17 mouse cellular contexts compared by ENCODE assay signal in genomic region chr13:111802271-111802665, GRCm38 (mm10). TPM values are rescaled to one million over a fixed set of nuclear protein-coding genes. Genes with fewer than 3 reads are reported as not detected.
DNase-seq lines count a peak whose midpoint lies in the region; ATAC-seq and TF ChIP-seq lines count a peak whose summit lies in the region.
"Had no signal": no experiment of that assay in that cellular context is flagged by ENCODE, and none has a peak within 500 bp of the region (broad histone marks: within the 10 kb centered on the region; RNA-seq: fewer than 3 reads in every experiment).

No protein-coding gene starts in this region.

- H3K27ac ChIP-seq in liver, postnatal 0 days (ENCODE audit: low read depth): peak overlapping the region; percentile 51; the same call in 1 of the 2 replicates
- H3K27ac ChIP-seq in liver, embryonic 11.5 days (ENCODE audit: low read depth, low read length): no peak overlapping the region
- H3K27ac ChIP-seq in kidney, postnatal 0 days: peak overlapping the region; percentile 62
- H3K27ac ChIP-seq in small intestine, adult 2 months (ENCODE audit: insufficient read depth, low read depth, low read length): 0 out of 2 replicates have a peak overlapping the region, but pooled peaks have one; percentile 90
- H3K27ac ChIP-seq in heart, embryonic 10.5 days: no peak overlapping the region
- H3K27ac ChIP-seq: forebrain, embryonic 15.5 days; liver, embryonic 15.5 days had no signal

- no peak for ATAC-seq in liver, postnatal 0 days
- no peak for ATAC-seq in liver, embryonic 11.5 days (replicated peaks; ENCODE audit: low FRiP score)
- no peak for ATAC-seq in kidney, postnatal 0 days (replicated peaks; ENCODE audit: low FRiP score, low read depth)
- ATAC-seq: forebrain, embryonic 15.5 days had no signal

- no peak overlapping the region for H3K4me2 ChIP-seq in liver, postnatal 0 days (ENCODE audit: low read depth, low read length)
- no peak overlapping the region for H3K4me2 ChIP-seq in liver, embryonic 11.5 days
- no peak overlapping the region for H3K4me2 ChIP-seq in kidney, postnatal 0 days (ENCODE audit: low read length)
- H3K4me2 ChIP-seq: forebrain, embryonic 15.5 days; liver, embryonic 15.5 days; midbrain, embryonic 11.5 days had no signal

- WGBS in liver, postnatal 0 days (ENCODE audit: insufficient replicate concordance): 72% methylated on average over 2 of the region's 2 CpGs
- 77% methylated on average over 2 of the region's 2 CpGs for WGBS in liver, embryonic 11.5 days
- WGBS in kidney, postnatal 0 days: 43% methylated on average over 2 of the region's 2 CpGs
- 55% methylated on average over 2 of the region's 2 CpGs for WGBS in small intestine, adult 2 months
- WGBS in heart, embryonic 10.5 days: 83% methylated on average over 2 of the region's 2 CpGs

- no peak overlapping the region for H3K9ac ChIP-seq in liver, postnatal 0 days (replicated peaks)
- H3K9ac ChIP-seq in liver, embryonic 11.5 days (ENCODE audit: low read depth, low read length): no peak overlapping the region
- no peak overlapping the region for H3K9ac ChIP-seq in kidney, postnatal 0 days (ENCODE audit: low read depth, low read length)
- H3K9ac ChIP-seq: forebrain, embryonic 15.5 days; liver, embryonic 15.5 days had no signal

- DNase-seq in cerebellum, postnatal 10 days: peak; percentile 52 to 57
- DNase-seq in cerebellum, adult 8-10 months: no peak
- peak; percentile 10 for DNase-seq in liver, postnatal 0 days
- DNase-seq in liver, embryonic 11.5 days (ENCODE audit: low spot score): no peak
- no peak for DNase-seq in kidney, postnatal 0 days (ENCODE audit: low spot score)
- no peak for DNase-seq in right cerebral cortex, adult 2 months (ENCODE audit: low spot score in 2 of 2)
- DNase-seq in heart, embryonic 10.5 days (ENCODE audit: low spot score): no peak
- DNase-seq: cerebellum, adult 2 months; embryo, embryonic 11 days; layer of hippocampus, postnatal 36 days; lung, postnatal 36 days; thymus, postnatal 25 days had no signal

- H3K36me3 ChIP-seq in liver, postnatal 0 days (replicated peaks; ENCODE audit: insufficient read depth, low read length): no peaks in the 10 kb centered on the region
- H3K36me3 ChIP-seq in liver, embryonic 11.5 days (ENCODE audit: control insufficient read depth, insufficient read depth, low read length): no peaks in the 10 kb centered on the region
- no peaks in the 10 kb centered on the region for H3K36me3 ChIP-seq in kidney, postnatal 0 days (ENCODE audit: insufficient read depth, low read length)
- H3K36me3 ChIP-seq in small intestine, adult 2 months (ENCODE audit: control insufficient read depth, insufficient read depth, low read length): no peaks in the 10 kb centered on the region
- H3K36me3 ChIP-seq in heart, embryonic 10.5 days: no peaks in the 10 kb centered on the region
- H3K36me3 ChIP-seq: forebrain, embryonic 15.5 days; liver, embryonic 15.5 days had no signal

- TF ChIP-seq CTCF in liver, postnatal 0 days (IDR thresholded peaks at IDR 0.05; ENCODE audit: low read depth): no peak
- no peak for TF ChIP-seq CTCF in kidney, postnatal 0 days (IDR thresholded peaks at IDR 0.05; ENCODE audit: low read depth)
- TF ChIP-seq CTCF in small intestine, adult 2 months (IDR thresholded peaks at IDR 0.05; ENCODE audit: extremely low read depth, insufficient read length, insufficient replicate concordance, low read depth, low read length): no peak

- no peak overlapping the region for H3K4me3 ChIP-seq in liver, postnatal 0 days (ENCODE audit: low read depth, low read length)
- H3K4me3 ChIP-seq in liver, embryonic 11.5 days (ENCODE audit: low read depth, low read length): no peak overlapping the region
- H3K4me3 ChIP-seq in kidney, postnatal 0 days (replicated peaks; ENCODE audit: low read depth, low read length): no peak overlapping the region
- H3K4me3 ChIP-seq in small intestine, adult 2 months (ENCODE audit: low read depth, low read length): no peak overlapping the region
- H3K4me3 ChIP-seq in heart, embryonic 10.5 days: no peak overlapping the region
- H3K4me3 ChIP-seq: erythroblast, embryonic 14.5 days; forebrain, embryonic 15.5 days; liver, embryonic 15.5 days had no signal

- H3K27me3 ChIP-seq in liver, postnatal 0 days (ENCODE audit: insufficient read depth, low read length): no peaks in the 10 kb centered on the region
- H3K27me3 ChIP-seq in liver, embryonic 11.5 days (replicated peaks; ENCODE audit: control insufficient read depth, insufficient read depth, low read length): no peaks in the 10 kb centered on the region
- no peaks in the 10 kb centered on the region for H3K27me3 ChIP-seq in kidney, postnatal 0 days (ENCODE audit: insufficient read depth, low read length)
- no peaks in the 10 kb centered on the region for H3K27me3 ChIP-seq in small intestine, adult 2 months (ENCODE audit: control insufficient read depth, insufficient read depth, low read length)
- no peaks in the 10 kb centered on the region for H3K27me3 ChIP-seq in heart, embryonic 10.5 days (ENCODE audit: insufficient read depth, poor library complexity, severe bottlenecking)
- H3K27me3 ChIP-seq: forebrain, embryonic 15.5 days; liver, embryonic 15.5 days had no signal

- TF ChIP-seq POLR2A in small intestine, adult 2 months (IDR thresholded peaks at IDR 0.05; ENCODE audit: low read depth, low read length): no peak

- H3K9me3 ChIP-seq in liver, postnatal 0 days (ENCODE audit: low read length): no peaks in the 10 kb centered on the region
- no peaks in the 10 kb centered on the region for H3K9me3 ChIP-seq in liver, embryonic 11.5 days (ENCODE audit: control insufficient read depth, low read length)
- H3K9me3 ChIP-seq in kidney, postnatal 0 days (replicated peaks; ENCODE audit: low read length): no peaks in the 10 kb centered on the region
- H3K9me3 ChIP-seq in heart, embryonic 10.5 days: no peaks in the 10 kb centered on the region
- H3K9me3 ChIP-seq: forebrain, embryonic 15.5 days; liver, embryonic 15.5 days had no signal

- no peak for TF ChIP-seq EP300 in liver, postnatal 0 days (IDR thresholded peaks at IDR 0.05; ENCODE audit: low read depth)

- H3K4me1 ChIP-seq in liver, postnatal 0 days (ENCODE audit: insufficient read depth): peaks cover 78% of the 10 kb centered on the region
- peaks cover 65% of the 10 kb centered on the region for H3K4me1 ChIP-seq in liver, embryonic 11.5 days (replicated peaks; ENCODE audit: control insufficient read depth, insufficient read depth, low read length)
- H3K4me1 ChIP-seq in kidney, postnatal 0 days (replicated peaks; ENCODE audit: insufficient read depth, low read length): peaks cover 78% of the 10 kb centered on the region
- H3K4me1 ChIP-seq in small intestine, adult 2 months (ENCODE audit: control insufficient read depth, insufficient read depth, insufficient read length, low read length): peaks cover 50% of the 10 kb centered on the region
- H3K4me1 ChIP-seq in heart, embryonic 10.5 days: peaks cover 82% of the 10 kb centered on the region

RNA-seq across cellular contexts. Expression of gene Map3k1, which starts 6.5 kb away (rescaled TPM):
- 10.8 and 11.5 TPM in 2 replicates for polyA plus RNA-seq in liver, postnatal 0 days (2015; fragmentation: Nextera tagmentation; extraction: Ambion mirVana)
- polyA plus RNA-seq in liver, embryonic 11.5 days (2014; fragmentation: Nextera tagmentation; extraction: Ambion mirVana): 19.8 and 20.6 TPM in 2 replicates
- polyA plus RNA-seq in kidney, postnatal 0 days (2015; fragmentation: Nextera tagmentation; extraction: Ambion mirVana): 30.3 and 33.1 TPM in 2 replicates
- polyA plus RNA-seq in small intestine, adult 2 months (2012; rRNA removed): 5.1 and 15.0 TPM in 2 replicates
- 13.8 and 16.6 TPM in 2 replicates for polyA plus RNA-seq in heart, embryonic 10.5 days (2016; fragmentation: Nextera tagmentation; extraction: Ambion mirVana)

Comparison
In these comparisons a context has a peak if more than half of its experiments do, and no peak if none do; other contexts are left out.
1. DNase-seq: peak in cerebellum, postnatal 10 days (2 of 2) and liver, postnatal 0 days (single experiment); none in cerebellum, adult 8-10 months (single experiment), liver, embryonic 11.5 days (single experiment), kidney, postnatal 0 days (single experiment), right cerebral cortex, adult 2 months (0 of 2) and heart, embryonic 10.5 days (single experiment).
2. H3K27ac ChIP-seq: peak in liver, postnatal 0 days (single experiment), kidney, postnatal 0 days (single experiment) and small intestine, adult 2 months (single experiment); none in liver, embryonic 11.5 days (single experiment) and heart, embryonic 10.5 days (single experiment).